Mouse (Mus musculus): ENCODE measurements around the gene Syt16. TPM values are rescaled to one million over a fixed set of nuclear protein-coding genes. Genes with fewer than 3 reads are reported as not detected.
A peak's percentile ranks its signal among the peaks of the same experiment; 100 is the strongest.

Syt16 gene
- polyA plus RNA-seq, 1 experiment from 2014 or later: 1.6 TPM

- H3K27me3 ChIP-seq (ENCODE audit: insufficient read depth, low read length): no peaks in the 10 kb centered on the region
- 88% methylated on average over 3 of the region's 3 CpGs for WGBS
- ATAC-seq (ENCODE audit: insufficient read depth) (no peak), DNase-seq (no peak)
- H3K9ac ChIP-seq: no peak overlapping the region
- no peak for TF ChIP-seq CTCF (IDR thresholded peaks at IDR 0.05; ENCODE audit: low read depth)
- H3K36me3 ChIP-seq (ENCODE audit: insufficient read depth): no peaks in the 10 kb centered on the region
- H3K27ac ChIP-seq (ENCODE audit: low read depth): no peak overlapping the region
- no peaks in the 10 kb centered on the region for H3K4me1 ChIP-seq (ENCODE audit: insufficient read depth)
- no peak overlapping the region for H3K4me3 ChIP-seq (ENCODE audit: low read depth, low read length)
- H3K4me2 ChIP-seq: no peak overlapping the region
- H3K9me3 ChIP-seq (ENCODE audit: low read depth, low read length): no peaks in the 10 kb centered on the region
Measured at GRCm38 (mm10) chr12:74081122-74081521, 83.7 kb downstream of the Syt16 start.

- no peak for ATAC-seq (ENCODE audit: insufficient read depth)
- H3K4me1 ChIP-seq (ENCODE audit: insufficient read depth): no peaks in the 10 kb centered on the region
- no peaks in the 10 kb centered on the region for H3K36me3 ChIP-seq (ENCODE audit: insufficient read depth)
- no peak for TF ChIP-seq CTCF (IDR thresholded peaks at IDR 0.05; ENCODE audit: low read depth)
- no peak overlapping the region for H3K27ac ChIP-seq (ENCODE audit: low read depth)
- H3K4me3 ChIP-seq (ENCODE audit: low read depth, low read length): no peak overlapping the region
- no peaks in the 10 kb centered on the region for H3K9me3 ChIP-seq (ENCODE audit: low read depth, low read length)
- 85% methylated on average over 5 of the region's 5 CpGs for WGBS
- DNase-seq: no peak
- no peak overlapping the region for H3K9ac ChIP-seq
- no peaks in the 10 kb centered on the region for H3K27me3 ChIP-seq (ENCODE audit: insufficient read depth, low read length)
- no peak overlapping the region for H3K4me2 ChIP-seq
Measured at GRCm38 (mm10) chr12:74084389-74084788, 86.9 kb downstream of the Syt16 start.

- H3K4me3 ChIP-seq (ENCODE audit: low read depth, low read length): no peak overlapping the region
- peak; percentile 8 for DNase-seq
- no peak overlapping the region for H3K4me2 ChIP-seq
- H3K27me3 ChIP-seq (ENCODE audit: insufficient read depth, low read length): no peaks in the 10 kb centered on the region
- H3K9ac ChIP-seq: no peak overlapping the region
- H3K4me1 ChIP-seq (ENCODE audit: insufficient read depth): no peaks in the 10 kb centered on the region
- TF ChIP-seq CTCF (IDR thresholded peaks at IDR 0.05; ENCODE audit: low read depth): no peak
- no peaks in the 10 kb centered on the region for H3K9me3 ChIP-seq (ENCODE audit: low read depth, low read length)
- 43% methylated on average over 8 of the region's 8 CpGs for WGBS
- no peak overlapping the region for H3K27ac ChIP-seq (ENCODE audit: low read depth)
- H3K36me3 ChIP-seq (ENCODE audit: insufficient read depth): no peaks in the 10 kb centered on the region
- no peak for ATAC-seq (ENCODE audit: insufficient read depth)
Measured at GRCm38 (mm10) chr12:74087086-74087485, 89.6 kb downstream of the Syt16 start.

- TF ChIP-seq CTCF (IDR thresholded peaks at IDR 0.05; ENCODE audit: low read depth): no peak
- Histone ChIP-seq H3K27me3 (ENCODE audit: insufficient read depth, low read length) (no peaks in the 10 kb centered on the region), H3K27ac (ENCODE audit: low read depth) (no peak overlapping the region), H3K36me3 (ENCODE audit: insufficient read depth) (no peaks in the 10 kb centered on the region), H3K4me2 (no peak overlapping the region), H3K9me3 (ENCODE audit: low read depth, low read length) (no peaks in the 10 kb centered on the region), H3K4me3 (ENCODE audit: low read depth, low read length) (no peak overlapping the region), H3K9ac (no peak overlapping the region), H3K4me1 (ENCODE audit: insufficient read depth) (no peaks in the 10 kb centered on the region)
- no peak for ATAC-seq (ENCODE audit: insufficient read depth)
- DNase-seq: no peak
- 89% methylated on average over 1 of the region's 1 CpGs for WGBS
Measured at GRCm38 (mm10) chr12:74089342-74090131, 92.1 kb downstream of the Syt16 start.

GRCm38 (mm10) chr12:74092546-74092945, 95.1 kb downstream of the Syt16 start:
- ATAC-seq (ENCODE audit: insufficient read depth) (no peak), DNase-seq (no peak)
- Histone ChIP-seq H3K4me2 (no peak overlapping the region), H3K27me3 (ENCODE audit: insufficient read depth, low read length) (no peaks in the 10 kb centered on the region), H3K4me3 (ENCODE audit: low read depth, low read length) (no peak overlapping the region), H3K9me3 (ENCODE audit: low read depth, low read length) (no peaks in the 10 kb centered on the region), H3K9ac (no peak overlapping the region), H3K4me1 (ENCODE audit: insufficient read depth) (no peaks in the 10 kb centered on the region), H3K27ac (ENCODE audit: low read depth) (no peak overlapping the region), H3K36me3 (ENCODE audit: insufficient read depth) (no peaks in the 10 kb centered on the region)
- TF ChIP-seq CTCF (IDR thresholded peaks at IDR 0.05; ENCODE audit: low read depth): no peak
- WGBS: 56% methylated on average over 5 of the region's 5 CpGs

- no peaks in the 10 kb centered on the region for H3K36me3 ChIP-seq (ENCODE audit: insufficient read depth)
- no peak for DNase-seq
- no peaks in the 10 kb centered on the region for H3K27me3 ChIP-seq (ENCODE audit: insufficient read depth, low read length)
- no peak for TF ChIP-seq CTCF (IDR thresholded peaks at IDR 0.05; ENCODE audit: low read depth)
- H3K4me2 ChIP-seq: no peak overlapping the region
- WGBS: 63% methylated on average over 8 of the region's 8 CpGs
- H3K4me1 ChIP-seq (ENCODE audit: insufficient read depth): no peaks in the 10 kb centered on the region
- no peak overlapping the region for H3K4me3 ChIP-seq (ENCODE audit: low read depth, low read length)
- no peak overlapping the region for H3K27ac ChIP-seq (ENCODE audit: low read depth)
- no peaks in the 10 kb centered on the region for H3K9me3 ChIP-seq (ENCODE audit: low read depth, low read length)
- ATAC-seq (ENCODE audit: insufficient read depth): no peak
- H3K9ac ChIP-seq: no peak overlapping the region
Measured at GRCm38 (mm10) chr12:74093110-74093509, 95.6 kb downstream of the Syt16 start.

GRCm38 (mm10) chr12:74094701-74095100, 97.2 kb downstream of the Syt16 start:
- Histone ChIP-seq H3K9ac (no peak overlapping the region), H3K4me2 (no peak overlapping the region), H3K9me3 (ENCODE audit: low read depth, low read length) (no peaks in the 10 kb centered on the region), H3K36me3 (ENCODE audit: insufficient read depth) (no peaks in the 10 kb centered on the region), H3K27me3 (ENCODE audit: insufficient read depth, low read length) (no peaks in the 10 kb centered on the region), H3K4me1 (ENCODE audit: insufficient read depth) (no peaks in the 10 kb centered on the region), H3K27ac (ENCODE audit: low read depth) (no peak overlapping the region), H3K4me3 (ENCODE audit: low read depth, low read length) (no peak overlapping the region)
- WGBS: 73% methylated on average over 5 of the region's 5 CpGs
- TF ChIP-seq CTCF (IDR thresholded peaks at IDR 0.05; ENCODE audit: low read depth): no peak
- ATAC-seq (ENCODE audit: insufficient read depth) (no peak), DNase-seq (no peak)

Measured in lung, embryonic 14.5 days (tissue).